Mouse (Mus musculus): Measurements from ENCODE around the gene Rrn3. TPM values are rescaled to one million over a fixed set of nuclear protein-coding genes. Genes with fewer than 3 reads are reported as not detected.

The Rrn3 gene
- polyA plus RNA-seq, 1 experiment from 2014 or later, result 63.6 TPM

GRCm38 (mm10) chr16:13848310-13848709 lies 67.8 kb downstream of the Rrn3 start:
- 57% methylated on average over 2 of the region's 2 CpGs for WGBS
- Histone ChIP-seq H3K27me3 (replicated peaks) (no peaks in the 10 kb centered on the region), H3K4me1 (replicated peaks) (no peaks in the 10 kb centered on the region), H3K27ac (ENCODE audit: poor library complexity, severe bottlenecking) (no peak overlapping the region), H3K36me3 (peaks cover 46% of the 10 kb centered on the region), H3K4me3 (no peak overlapping the region), H3K4me2 (no peak overlapping the region), H3K9ac (no peak overlapping the region), H3K9me3 (replicated peaks) (no peaks in the 10 kb centered on the region)
- ATAC-seq (ENCODE audit: insufficient number of reproducible peaks, low FRiP score), result no peak

- WGBS, result 90% methylated on average over 4 of the region's 4 CpGs
- Histone ChIP-seq H3K36me3 (peaks cover 37% of the 10 kb centered on the region), H3K27ac (ENCODE audit: poor library complexity, severe bottlenecking) (no peak overlapping the region), H3K9ac (no peak overlapping the region), H3K4me3 (no peak overlapping the region), H3K4me1 (replicated peaks) (no peaks in the 10 kb centered on the region), H3K27me3 (replicated peaks) (no peaks in the 10 kb centered on the region), H3K9me3 (replicated peaks) (no peaks in the 10 kb centered on the region), H3K4me2 (no peak overlapping the region)
- ATAC-seq (ENCODE audit: insufficient number of reproducible peaks, low FRiP score), result no peak
Observed at GRCm38 (mm10) chr16:13851446-13851845, 70.9 kb downstream of the Rrn3 start.

- Histone ChIP-seq H3K27me3 (replicated peaks) (no peaks in the 10 kb centered on the region), H3K27ac (ENCODE audit: poor library complexity, severe bottlenecking) (no peak overlapping the region), H3K4me3 (no peak overlapping the region), H3K9me3 (replicated peaks) (no peaks in the 10 kb centered on the region), H3K9ac (no peak overlapping the region), H3K4me2 (no peak overlapping the region), H3K4me1 (replicated peaks) (no peaks in the 10 kb centered on the region), H3K36me3 (peaks cover 44% of the 10 kb centered on the region)
- WGBS, result 94% methylated on average over 4 of the region's 4 CpGs
- no peak for ATAC-seq (ENCODE audit: insufficient number of reproducible peaks, low FRiP score)
Observed at GRCm38 (mm10) chr16:13853886-13854285, 73.4 kb downstream of the Rrn3 start.

Small RNA genes within 50 kb of the gene (microRNA-seq; reads per million reads assigned to microRNA genes)
- gene Gm27734, result not detected

Other genes starting within 250 kb of the Rrn3 start
- gene Parn, start 112.5 kb upstream of the Rrn3 start, polyA plus RNA-seq (2016; fragmentation: Nextera tagmentation; extraction: Ambion mirVana), result 29.1 and 29.3 TPM in 2 replicates
- gene Bfar, start 108.8 kb upstream of the Rrn3 start, polyA plus RNA-seq (2016; fragmentation: Nextera tagmentation; extraction: Ambion mirVana), result 30.5 and 33.0 TPM in 2 replicates
- 3.3 and 4.4 TPM in 2 replicates for gene 3110001I22Rik, start 108.8 kb upstream of the Rrn3 start, polyA plus RNA-seq (2016; fragmentation: Nextera tagmentation; extraction: Ambion mirVana)
- gene Pla2g10, start 49.7 kb upstream of the Rrn3 start, polyA plus RNA-seq (2016; fragmentation: Nextera tagmentation; extraction: Ambion mirVana), result 0.18 TPM in 1 of 2 replicates, not detected in the other
- 144 and 145 TPM in 2 replicates for gene Ntan1, start 38.1 kb downstream of the Rrn3 start, polyA plus RNA-seq (2016; fragmentation: Nextera tagmentation; extraction: Ambion mirVana)
- gene Pdxdc1, start 122.4 kb downstream of the Rrn3 start, polyA plus RNA-seq (2016; fragmentation: Nextera tagmentation; extraction: Ambion mirVana), result 75.6 and 76.6 TPM in 2 replicates
- 2.5 and 3.0 TPM in 2 replicates for gene Mpv17l, start 122.5 kb downstream of the Rrn3 start, polyA plus RNA-seq (2016; fragmentation: Nextera tagmentation; extraction: Ambion mirVana)
- 1.5 and 1.6 TPM in 2 replicates for gene 2900011O08Rik, start 205.9 kb downstream of the Rrn3 start, polyA plus RNA-seq (2016; fragmentation: Nextera tagmentation; extraction: Ambion mirVana)
- 0.34 TPM in 1 of 2 replicates, not detected in the other for gene Ifitm7, start 206.2 kb downstream of the Rrn3 start, polyA plus RNA-seq (2016; fragmentation: Nextera tagmentation; extraction: Ambion mirVana)

Measured in heart, embryonic 12.5 days (tissue).